Mouse (Mus musculus) liver, embryonic 16.5 days (tissue): ENCODE data around the gene Slc9a1. TPM values are rescaled to one million over a fixed set of nuclear protein-coding genes. Genes with fewer than 3 reads are reported as not detected.

Experiments
- ATAC-seq: fragments of 200-750 bp; cut with Nextera tagmentation; 2 replicates; pipeline ENCODE4 v1.8.0; 2017; ENCODE audit warnings: low read depth, mild to moderate bottlenecking, moderate number of reproducible peaks, moderate library complexity
- H3K27ac ChIP-seq: fragments of 300-500 bp; sonication (generic); 2 replicates; pipeline ENCODE4 v1.5.1; 2014; ENCODE audit warnings: mild to moderate bottlenecking, low read length
- H3K27me3 ChIP-seq: fragments of 300-500 bp; sonication (generic); 2 replicates; pipeline ENCODE4 v1.6.1; 2014; ENCODE audit warnings: low read depth, low read length, mixed read lengths; ENCODE audit not compliant: control insufficient read depth, insufficient read depth
- H3K36me3 ChIP-seq: fragments of 300-500 bp; sonication (generic); 2 replicates; pipeline ENCODE4 v1.6.1; 2014; ENCODE audit warnings: mild to moderate bottlenecking; ENCODE audit not compliant: control insufficient read depth, insufficient read depth
- H3K4me1 ChIP-seq: fragments of 300-500 bp; sonication (generic); 2 replicates; pipeline ENCODE4 v1.6.1; 2014; ENCODE audit warnings: low read depth, low read length, mixed read lengths; ENCODE audit not compliant: control insufficient read depth
- H3K4me2 ChIP-seq: fragments of 300-500 bp; sonication (generic); 2 replicates; pipeline ENCODE4 v1.6.1; 2014; ENCODE audit warnings: low read depth, low read length, mixed read lengths
- H3K4me3 ChIP-seq: fragments of 300-500 bp; sonication (generic); 2 replicates; pipeline ENCODE4 v1.5.1; 2014; ENCODE audit warnings: low read depth, mild to moderate bottlenecking, low read length
- H3K9ac ChIP-seq: fragments of 300-500 bp; sonication (generic); 2 replicates; pipeline ENCODE4 v1.6.1; 2014; ENCODE audit warnings: low read depth, low read length
- H3K9me3 ChIP-seq: fragments of 300-500 bp; sonication (generic); replicated peaks from 2 replicates; pipeline ENCODE4 v1.6.1; 2016; ENCODE audit warnings: low read length; ENCODE audit not compliant: control insufficient read depth
- WGBS: fragments of 180-500 bp; shearing (Covaris S2); extraction: QIAGEN DNeasy Blood & Tissue Kit; methylation state at CpG from one replicate; pipeline ENCODE4 v1.1.7; 2014; ENCODE audit not compliant: insufficient replicate concordance; 5-methylcytosine and 5-hydroxymethylcytosine counted together
- polyA plus RNA-seq: library from polyadenylated mRNA; unstranded; fragments of >200 nt; fragmentation: Nextera tagmentation; extraction: Ambion mirVana; gene quantifications from 2 replicates; pipeline ENCODE4 v1.2.1, GENCODE M21; 2015

The Slc9a1 gene
- polyA plus RNA-seq, 1 experiment from 2014 or later, result 3.3 TPM

DNA sequence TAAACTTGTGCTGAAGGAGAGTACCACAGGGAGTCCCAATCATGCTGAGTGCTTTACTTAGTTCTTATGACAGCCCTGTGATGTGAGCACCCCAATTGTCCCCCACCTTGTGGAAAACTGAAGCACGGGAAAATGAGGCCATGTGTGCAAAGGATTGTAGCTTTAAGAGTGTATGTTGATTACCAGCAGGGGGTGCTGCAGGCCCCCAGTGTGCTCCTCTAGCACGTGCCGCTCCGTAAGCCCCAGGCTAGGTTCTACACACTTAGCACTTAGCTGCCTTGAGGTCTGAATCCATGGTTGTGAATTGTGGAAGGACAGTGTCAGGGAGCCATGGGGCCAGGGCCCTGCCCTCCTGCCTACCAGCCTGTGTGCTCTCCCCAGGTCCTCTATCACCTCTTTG is 45.4 kb downstream of the Slc9a1 start:
- no peaks in the 10 kb centered on the region for H3K27me3 ChIP-seq
- H3K9me3 ChIP-seq, result no peaks in the 10 kb centered on the region
- H3K36me3 ChIP-seq, result no peaks in the 10 kb centered on the region; the same call in none of the 2 replicates
- 34% methylated on average over 4 of the region's 4 CpGs for WGBS
- no peak overlapping the region for H3K9ac ChIP-seq
- no peak overlapping the region for H3K27ac ChIP-seq
- peaks cover 25% of the 10 kb centered on the region for H3K4me1 ChIP-seq
- H3K4me2 ChIP-seq, result no peak overlapping the region
- no peak for ATAC-seq
- no peak overlapping the region for H3K4me3 ChIP-seq

GRCm38 (mm10) chr4:133419312-133420004 is 50.0 kb downstream of the Slc9a1 start:
- H3K4me1 ChIP-seq, result peaks cover 5% of the 10 kb centered on the region
- peaks cover 16% of the 10 kb centered on the region for H3K36me3 ChIP-seq
- H3K27ac ChIP-seq, result no peak overlapping the region
- no peaks in the 10 kb centered on the region for H3K9me3 ChIP-seq
- no peak for ATAC-seq
- no peak overlapping the region for H3K4me3 ChIP-seq
- H3K27me3 ChIP-seq, result no peaks in the 10 kb centered on the region
- H3K9ac ChIP-seq, result no peak overlapping the region
- no peak overlapping the region for H3K4me2 ChIP-seq
- 57% methylated on average over 14 of the region's 14 CpGs for WGBS

DNA sequence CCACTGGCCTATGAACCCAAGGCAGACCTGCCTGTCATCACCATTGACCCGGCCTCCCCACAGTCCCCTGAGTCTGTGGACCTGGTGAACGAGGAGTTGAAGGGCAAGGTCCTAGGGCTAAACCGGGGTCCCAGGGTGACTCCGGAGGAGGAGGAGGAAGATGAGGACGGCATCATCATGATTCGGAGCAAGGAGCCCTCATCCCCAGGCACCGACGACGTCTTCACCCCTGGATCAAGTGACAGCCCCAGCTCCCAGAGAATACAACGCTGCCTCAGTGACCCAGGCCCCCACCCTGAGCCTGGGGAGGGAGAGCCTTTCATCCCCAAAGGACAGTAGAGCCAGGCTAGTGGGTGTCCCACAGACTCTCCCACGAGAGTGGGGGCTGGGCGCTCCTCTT is 52.5 kb downstream of the Slc9a1 start:
- Histone ChIP-seq H3K4me1 (peaks cover 5% of the 10 kb centered on the region), H3K27ac (no peak overlapping the region), H3K9ac (no peak overlapping the region), H3K4me3 (no peak overlapping the region), H3K27me3 (no peaks in the 10 kb centered on the region), H3K9me3 (no peaks in the 10 kb centered on the region), H3K36me3 (peaks cover 16% of the 10 kb centered on the region), H3K4me2 (no peak overlapping the region)
- no peak for ATAC-seq
- 86% methylated on average over 12 of the region's 12 CpGs for WGBS

- Histone ChIP-seq H3K9me3 (no peaks in the 10 kb centered on the region), H3K4me3 (no peak overlapping the region), H3K4me1 (peaks cover 5% of the 10 kb centered on the region), H3K36me3 (peaks cover 16% of the 10 kb centered on the region), H3K27ac (no peak overlapping the region), H3K4me2 (no peak overlapping the region), H3K27me3 (no peaks in the 10 kb centered on the region), H3K9ac (no peak overlapping the region)
- WGBS, result 69% methylated on average over 15 of the region's 15 CpGs
- ATAC-seq, result no peak
These were observed 53.1 kb downstream of the Slc9a1 start for GRCm38 (mm10) chr4:133422601-133423000.

GRCm38 (mm10) chr4:133423108-133423507 is 53.6 kb downstream of the Slc9a1 start:
- Histone ChIP-seq H3K9ac (no peak overlapping the region), H3K4me2 (no peak overlapping the region), H3K4me1 (peaks cover 5% of the 10 kb centered on the region), H3K27me3 (no peaks in the 10 kb centered on the region), H3K9me3 (no peaks in the 10 kb centered on the region), H3K36me3 (peaks cover 16% of the 10 kb centered on the region), H3K4me3 (no peak overlapping the region), H3K27ac (no peak overlapping the region)
- ATAC-seq, result no peak
- 36% methylated on average over 6 of the region's 6 CpGs for WGBS

- peaks cover 16% of the 10 kb centered on the region for H3K36me3 ChIP-seq
- ATAC-seq, result no peak
- H3K27me3 ChIP-seq, result no peaks in the 10 kb centered on the region
- no peak overlapping the region for H3K4me2 ChIP-seq
- H3K4me3 ChIP-seq, result no peak overlapping the region
- 63% methylated on average over 6 of the region's 6 CpGs for WGBS
- H3K9ac ChIP-seq, result no peak overlapping the region
- peaks cover 5% of the 10 kb centered on the region for H3K4me1 ChIP-seq
- H3K27ac ChIP-seq, result no peak overlapping the region
- no peaks in the 10 kb centered on the region for H3K9me3 ChIP-seq
These were observed 54.2 kb downstream of the Slc9a1 start for GRCm38 (mm10) chr4:133423691-133424090.

- 41% methylated on average over 4 of the region's 4 CpGs for WGBS
- Histone ChIP-seq H3K9ac (no peak overlapping the region), H3K9me3 (no peaks in the 10 kb centered on the region), H3K4me3 (no peak overlapping the region), H3K4me1 (peaks cover 5% of the 10 kb centered on the region), H3K27me3 (no peaks in the 10 kb centered on the region), H3K4me2 (no peak overlapping the region), H3K36me3 (peaks cover 16% of the 10 kb centered on the region), H3K27ac (no peak overlapping the region)
- ATAC-seq, result no peak
These were observed 54.6 kb downstream of the Slc9a1 start for GRCm38 (mm10) chr4:133424100-133424499.

- no peaks in the 10 kb centered on the region for H3K27me3 ChIP-seq
- ATAC-seq, result no peak
- no peak overlapping the region for H3K27ac ChIP-seq
- H3K9me3 ChIP-seq, result no peaks in the 10 kb centered on the region
- H3K9ac ChIP-seq, result no peak overlapping the region
- no peaks in the 10 kb centered on the region for H3K4me1 ChIP-seq
- H3K36me3 ChIP-seq, result peaks cover 10% of the 10 kb centered on the region
- no peak overlapping the region for H3K4me2 ChIP-seq
- 48% methylated on average over 5 of the region's 5 CpGs for WGBS
- H3K4me3 ChIP-seq, result no peak overlapping the region
These were observed 56.6 kb downstream of the Slc9a1 start for GRCm38 (mm10) chr4:133426141-133426540.

DNA sequence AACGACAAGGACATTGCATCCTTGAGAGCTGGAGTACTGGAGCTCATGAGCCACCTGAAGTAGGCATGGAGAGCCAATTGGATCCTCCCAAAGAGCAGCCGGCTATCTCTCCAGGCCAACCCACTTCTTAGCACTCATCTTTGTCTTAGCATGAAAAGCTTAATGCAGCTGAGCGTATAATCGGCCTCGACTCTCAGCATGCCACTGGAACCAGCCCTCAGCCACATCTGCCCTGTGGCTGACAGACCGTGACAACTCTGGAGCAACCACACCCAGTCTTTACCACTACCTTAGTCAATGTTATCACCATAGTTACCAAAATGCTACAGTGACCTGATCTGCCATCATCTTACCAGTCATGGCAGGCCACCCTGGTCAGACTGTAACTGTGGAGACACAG is 62.0 kb downstream of the Slc9a1 start:
- Histone ChIP-seq H3K9me3 (no peaks in the 10 kb centered on the region), H3K36me3 (no peaks in the 10 kb centered on the region), H3K27ac (no peak overlapping the region), H3K4me2 (no peak overlapping the region), H3K27me3 (no peaks in the 10 kb centered on the region), H3K4me3 (no peak overlapping the region), H3K9ac (no peak overlapping the region), H3K4me1 (no peaks in the 10 kb centered on the region)
- WGBS, result 64% methylated on average over 6 of the region's 6 CpGs
- no peak for ATAC-seq
